Mouse (Mus musculus) v-Abl transformed pro-B cells (cell line): ENCODE data around the gene Slc22a1.

ENCODE experiments used
- in situ Hi-C, 2 experiments: fragments of 400-800 bp; cut with MboI; formaldehyde crosslinking; loops; one replicate each; pipeline ENCODE4 v1.15.1; 2025; ENCODE audit not compliant: unreplicated experiment in 2 of 2

The Slc22a1 gene

DNA sequence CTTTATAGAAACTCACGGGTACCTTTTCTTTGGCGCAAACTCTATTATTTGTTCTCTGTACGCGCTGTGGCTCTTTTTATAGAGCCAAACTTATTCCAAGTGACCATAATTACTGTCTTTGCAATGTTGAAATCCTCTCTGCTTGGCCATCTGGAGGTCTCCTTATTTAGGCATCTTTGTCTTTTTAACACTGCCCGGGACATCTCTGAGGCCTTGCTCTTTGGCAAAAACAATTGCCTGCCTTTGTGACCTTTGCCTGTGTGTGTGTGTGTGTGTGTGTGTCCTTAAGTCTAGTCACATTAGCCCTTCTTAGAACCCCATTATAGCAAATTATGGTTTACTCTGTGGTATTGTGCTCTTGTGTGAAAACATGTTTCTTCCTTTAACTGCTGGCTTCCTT, 30.2 kb downstream of the Slc22a1 start:
- in situ Hi-C loops: no loop called here

DNA sequence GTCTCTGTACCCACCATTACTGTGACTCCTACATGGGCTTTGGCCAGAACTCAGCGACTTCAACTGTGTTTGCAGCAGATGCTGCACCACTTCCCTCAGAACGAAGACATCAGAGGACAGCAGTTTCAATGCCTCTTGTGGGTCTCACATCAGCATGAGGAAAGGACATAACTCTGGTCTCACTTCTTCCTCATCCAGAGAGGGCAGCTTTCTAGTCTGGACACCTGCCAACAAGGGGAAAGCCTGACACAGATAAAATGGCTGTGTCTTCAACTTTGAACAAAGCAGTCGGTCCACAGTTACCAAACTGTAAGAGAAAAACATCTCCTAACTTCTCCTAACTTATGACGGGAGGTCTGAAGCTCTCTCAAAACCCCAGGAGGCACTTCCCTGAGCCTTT, 34.5 kb downstream of the Slc22a1 start:
- in situ Hi-C loops: no loop called here

DNA sequence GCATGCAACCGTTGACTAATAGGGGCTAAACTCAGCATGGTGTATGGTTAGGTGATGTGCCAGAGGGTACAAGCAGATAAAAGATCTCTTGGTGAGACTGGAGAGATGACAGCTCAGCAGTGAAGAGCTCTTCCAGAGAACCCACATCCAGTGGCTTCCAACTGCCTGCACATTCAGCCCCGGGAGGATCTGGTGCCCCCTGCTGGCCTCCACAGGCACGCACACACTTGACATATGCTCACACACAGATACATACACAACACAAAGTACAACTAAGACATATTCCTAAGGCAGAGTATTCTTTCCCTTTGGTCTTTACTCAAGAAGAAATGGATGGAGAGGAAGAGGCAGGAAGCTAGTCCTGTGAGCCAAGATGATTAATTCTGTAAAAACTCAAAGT, 36.0 kb downstream of the Slc22a1 start:
- in situ Hi-C loops: no loop called here

DNA sequence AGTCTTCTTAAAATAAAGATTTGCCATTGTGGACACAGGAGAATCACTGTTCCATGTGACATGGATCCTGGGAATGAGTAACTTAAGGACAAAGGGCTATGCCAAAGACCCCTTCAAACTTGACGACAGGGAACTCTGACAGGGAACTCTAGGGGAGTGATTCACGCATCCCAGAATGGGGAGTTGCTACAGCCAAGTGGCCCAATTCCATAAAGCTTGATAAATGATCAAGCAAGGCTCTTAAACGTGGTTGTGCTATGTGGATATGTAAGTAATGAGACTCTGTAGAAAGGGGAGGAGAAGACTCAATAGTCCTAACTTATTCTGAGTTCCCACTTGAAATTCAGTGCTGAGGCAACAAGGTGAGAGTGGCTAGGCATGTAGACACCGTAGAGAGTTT, 40.8 kb downstream of the Slc22a1 start:
- in situ Hi-C loops: no loop called here

DNA sequence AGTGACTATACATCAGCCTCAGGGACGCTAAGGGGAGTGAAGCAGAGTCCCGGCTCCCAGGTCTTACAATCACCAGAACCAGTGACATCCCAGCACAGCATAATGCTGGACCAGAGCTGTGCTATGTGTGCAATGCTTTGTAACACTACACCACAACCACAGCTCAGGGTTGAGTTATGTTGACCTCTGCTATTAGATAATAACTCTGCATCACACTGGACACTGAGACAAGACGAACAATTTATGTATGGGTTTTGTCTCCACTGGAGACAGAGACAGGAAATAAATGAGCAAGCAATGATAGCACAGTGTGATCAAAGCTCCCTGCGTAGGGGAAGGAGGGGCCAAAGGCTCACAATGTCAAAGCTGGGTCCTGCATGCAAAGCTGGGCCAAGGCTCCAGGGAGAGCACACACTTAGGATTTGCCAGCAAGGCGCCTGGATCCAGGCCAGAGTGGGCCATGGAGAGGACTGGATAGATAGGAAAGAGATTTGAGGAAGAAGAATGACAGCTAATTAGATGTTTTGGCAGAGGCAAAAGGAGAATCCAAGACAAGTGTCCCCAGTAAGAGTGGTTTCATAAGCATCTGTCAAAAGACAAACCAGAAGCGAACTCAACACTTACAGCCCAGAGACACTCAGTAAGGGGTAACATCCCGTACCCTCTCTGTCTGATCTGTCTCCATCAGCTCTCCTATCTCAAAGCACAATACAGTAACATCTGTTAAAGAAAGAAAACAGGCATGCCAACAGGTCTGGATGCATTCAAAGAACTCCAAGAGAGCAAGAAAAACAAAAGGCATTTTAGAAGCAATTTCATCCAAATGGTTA, 43.6 kb downstream of the Slc22a1 start:
- in situ Hi-C loops: no loop called here

DNA sequence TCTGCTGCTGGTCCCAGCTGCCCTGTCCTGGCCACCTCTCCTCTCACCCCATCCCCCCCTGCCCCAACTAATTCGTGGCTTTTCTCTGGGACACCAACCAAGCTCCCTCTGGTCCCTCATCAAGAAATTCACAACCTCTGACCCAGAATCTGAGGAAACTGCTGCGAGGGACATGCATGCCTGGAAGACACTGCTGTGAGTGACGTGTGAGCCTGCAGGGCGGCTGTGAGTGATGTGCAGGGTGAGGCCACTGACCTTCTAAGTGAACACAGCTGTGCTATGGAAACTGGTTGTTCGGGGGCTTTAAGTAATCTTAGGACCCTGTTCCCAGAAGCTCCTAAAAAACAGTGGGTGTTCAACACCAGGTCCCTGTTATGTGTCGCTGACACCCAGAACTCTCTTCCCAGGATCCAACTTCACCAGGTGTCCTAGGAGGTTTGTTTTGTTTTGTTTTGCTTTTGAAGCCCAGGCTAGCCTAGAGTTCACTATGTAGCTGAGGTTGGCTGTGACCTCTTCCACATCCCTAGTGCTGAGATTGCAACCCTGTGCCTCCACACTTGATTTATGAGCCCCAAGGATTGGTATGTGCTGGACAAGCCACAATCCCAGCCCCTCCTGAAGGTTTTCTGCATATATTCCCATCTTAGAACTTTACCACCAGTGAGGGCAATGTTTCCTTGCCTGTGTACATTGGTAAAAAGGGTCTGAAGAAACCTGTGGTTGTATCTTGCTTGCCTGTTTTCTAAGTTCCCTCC, 44.5 kb downstream of the Slc22a1 start:
- in situ Hi-C loops: no loop called here

DNA sequence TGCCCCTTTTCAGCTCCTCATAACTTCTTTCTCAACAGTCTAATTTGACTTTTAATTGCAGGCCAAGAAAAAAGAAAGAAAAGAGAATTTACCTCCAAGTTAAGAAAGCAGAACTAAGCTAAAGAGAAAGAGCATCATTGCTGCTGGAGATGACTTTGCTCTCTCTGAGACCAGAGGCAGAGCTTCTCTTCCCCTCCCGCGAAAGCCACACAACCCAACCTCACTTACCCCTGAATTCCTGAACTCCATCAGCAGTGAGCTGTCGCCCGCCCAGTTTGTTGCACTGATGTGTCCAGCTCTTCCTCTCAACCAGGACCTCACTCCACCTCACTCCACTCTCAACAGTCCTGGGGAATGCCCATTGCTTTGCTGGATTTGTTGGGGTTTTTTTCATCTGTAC, 47.6 kb downstream of the Slc22a1 start:
- in situ Hi-C loops: no loop called here

DNA sequence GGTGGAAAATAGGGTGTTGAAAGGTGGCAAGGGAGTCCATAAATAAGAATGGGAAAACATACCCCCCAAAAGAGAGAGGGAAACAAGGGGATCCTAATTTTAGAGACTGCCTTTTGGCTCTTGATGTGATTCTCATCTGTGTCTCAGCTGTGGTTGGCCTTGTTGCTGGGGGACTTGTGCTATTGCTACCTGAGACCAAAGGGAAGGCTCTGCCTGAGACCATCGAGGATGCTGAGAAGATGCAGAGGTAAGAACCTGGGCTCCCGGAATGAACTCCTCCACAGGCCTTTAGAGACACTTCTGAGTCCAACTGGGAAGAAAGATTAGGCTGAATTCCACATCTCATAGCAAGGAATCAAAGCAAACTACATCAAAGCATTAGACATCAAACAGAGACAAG, 56.0 kb downstream of the Slc22a1 start:
- in situ Hi-C loops: no loop called here

DNA sequence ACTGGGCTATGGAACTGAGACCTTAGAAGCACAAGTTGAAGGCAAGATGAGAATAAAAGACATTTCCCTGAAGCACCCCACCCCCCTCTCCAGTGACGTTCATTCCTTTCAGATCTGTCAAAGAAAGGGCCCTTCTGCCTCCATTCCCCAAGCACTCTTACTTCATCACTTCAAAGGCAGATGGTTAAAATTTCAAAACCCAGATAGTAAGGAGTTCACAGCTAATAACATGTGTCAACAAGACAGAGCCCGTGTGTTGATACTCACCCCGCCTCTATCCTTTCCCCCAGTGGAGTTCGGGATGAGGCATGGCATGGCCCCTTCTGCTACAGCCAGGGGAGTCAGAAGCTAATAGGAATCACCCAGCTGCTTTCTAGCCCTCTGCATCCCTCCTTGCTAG, 60.2 kb downstream of the Slc22a1 start:
- in situ Hi-C loops: no loop called here

DNA sequence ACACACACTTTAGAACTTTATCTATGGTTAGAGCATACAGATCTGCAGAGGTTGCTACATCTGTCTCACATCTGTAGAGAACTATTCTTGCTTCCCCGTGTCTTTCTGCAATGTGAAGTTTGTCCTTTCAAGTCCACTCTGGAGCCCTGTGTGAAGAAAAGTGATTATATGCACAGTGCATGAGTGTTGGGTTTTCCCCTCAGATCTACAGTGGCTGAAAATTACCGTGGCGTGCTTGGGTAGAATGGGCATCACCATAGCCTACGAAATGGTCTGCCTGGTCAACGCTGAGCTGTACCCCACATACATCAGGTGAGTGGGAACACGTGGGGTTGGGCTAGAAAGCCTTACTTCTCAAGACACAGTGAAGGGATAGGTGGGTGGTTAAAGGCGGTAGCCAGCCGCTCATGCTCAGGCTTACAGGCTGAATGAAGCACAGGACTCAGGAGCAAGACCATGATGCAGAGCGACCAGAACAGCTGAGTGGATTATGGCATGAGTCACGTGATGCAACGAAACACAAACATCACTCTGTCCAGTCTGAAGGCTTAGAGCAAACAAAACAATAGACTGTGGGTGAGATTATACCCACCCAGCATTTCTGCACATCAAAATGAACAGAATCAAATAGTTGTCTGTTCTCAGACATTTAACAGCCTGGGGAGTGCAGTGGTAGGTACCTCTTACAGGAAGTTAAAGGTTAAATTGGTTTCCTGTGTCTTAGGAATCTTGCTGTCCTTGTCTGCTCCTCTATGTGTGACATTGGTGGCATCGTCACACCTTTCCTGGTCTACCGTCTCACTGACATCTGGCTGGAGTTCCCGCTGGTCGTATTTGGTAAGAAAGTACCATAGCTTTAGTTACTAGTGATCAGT, 60.9 kb downstream of the Slc22a1 start:
- in situ Hi-C loops: no loop called here

DNA sequence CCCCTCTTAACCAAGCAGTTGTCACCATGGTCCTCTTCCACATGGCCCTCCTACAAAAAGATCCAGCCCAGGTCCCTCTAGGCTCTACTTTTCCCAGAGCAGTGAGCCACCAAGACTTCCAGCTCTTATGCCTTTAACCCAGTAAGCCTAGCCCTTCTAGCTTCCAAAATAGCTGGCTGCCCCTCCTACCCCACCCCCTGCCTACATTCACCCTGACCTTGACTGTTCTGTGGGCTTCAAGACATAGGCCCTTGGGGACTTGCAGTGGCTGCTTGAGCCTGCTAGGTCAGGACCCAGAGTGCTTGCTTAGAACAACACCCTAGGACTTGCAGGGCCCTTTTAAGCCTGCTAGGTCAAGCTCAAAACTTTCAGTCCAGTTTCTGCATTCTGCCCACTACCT, 68.4 kb downstream of the Slc22a1 start:
- in situ Hi-C loops: no loop called here

DNA sequence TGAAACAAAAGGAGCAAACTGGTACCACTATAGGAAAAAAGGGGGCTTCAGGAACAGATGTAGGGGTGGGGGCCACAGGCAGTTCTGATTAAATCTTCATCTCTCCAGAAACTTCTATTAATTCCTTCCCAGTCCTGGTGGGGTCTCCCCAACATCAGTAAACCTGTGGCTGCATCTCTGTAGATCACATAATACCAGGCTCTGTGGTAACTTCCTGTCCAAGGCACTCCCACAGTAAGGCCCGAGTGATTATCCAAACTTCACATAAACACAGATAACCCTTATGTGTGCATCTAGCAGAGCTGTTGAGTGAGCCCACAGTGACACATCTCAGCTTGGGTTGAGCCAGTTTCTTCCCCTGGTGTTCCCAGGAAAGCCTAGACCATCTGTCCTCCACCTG, 69.0 kb downstream of the Slc22a1 start:
- in situ Hi-C loops: no loop called here
